Mouse (Mus musculus): ENCODE results near the gene Arl6ip1.

The Arl6ip1 gene

DNA sequence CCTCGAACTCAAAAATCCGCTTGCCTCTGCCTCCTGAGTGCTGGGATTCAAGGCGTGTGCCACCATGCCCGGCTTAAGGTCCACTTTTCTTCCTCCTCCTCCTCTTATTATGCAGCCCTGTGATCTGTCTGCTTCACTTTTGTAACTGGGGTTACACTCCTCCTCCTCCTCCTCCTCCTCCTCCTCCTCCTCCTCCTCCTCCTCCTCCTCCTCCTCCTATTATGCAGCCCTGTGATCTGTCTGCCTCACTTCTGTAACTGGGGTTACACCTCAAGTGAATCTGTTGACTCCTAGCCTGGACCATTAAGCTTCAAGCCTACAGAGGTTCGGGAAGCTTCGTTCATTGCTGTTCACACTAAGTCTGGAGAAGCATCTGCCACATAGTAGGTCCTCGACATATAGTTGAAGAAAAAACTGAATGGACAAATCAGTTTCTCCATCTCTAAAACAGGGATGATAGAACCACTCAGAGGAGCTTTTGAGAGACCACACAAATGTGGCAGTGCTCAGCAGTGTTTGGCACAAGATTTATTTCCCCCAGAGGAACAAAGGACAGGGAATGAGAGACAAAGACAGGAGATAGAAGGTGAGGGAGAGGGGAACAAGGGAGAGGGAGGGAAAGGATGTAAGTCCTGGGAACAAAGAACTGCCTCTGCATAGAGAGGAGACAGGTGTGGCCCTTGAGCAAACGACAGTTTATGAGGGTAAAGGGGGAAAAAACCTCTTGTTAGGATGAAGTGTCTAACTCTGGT lies 12.5 kb downstream of the Arl6ip1 start:
- no peak for DNase-seq (ENCODE audit: low read depth, low spot score)

DNA sequence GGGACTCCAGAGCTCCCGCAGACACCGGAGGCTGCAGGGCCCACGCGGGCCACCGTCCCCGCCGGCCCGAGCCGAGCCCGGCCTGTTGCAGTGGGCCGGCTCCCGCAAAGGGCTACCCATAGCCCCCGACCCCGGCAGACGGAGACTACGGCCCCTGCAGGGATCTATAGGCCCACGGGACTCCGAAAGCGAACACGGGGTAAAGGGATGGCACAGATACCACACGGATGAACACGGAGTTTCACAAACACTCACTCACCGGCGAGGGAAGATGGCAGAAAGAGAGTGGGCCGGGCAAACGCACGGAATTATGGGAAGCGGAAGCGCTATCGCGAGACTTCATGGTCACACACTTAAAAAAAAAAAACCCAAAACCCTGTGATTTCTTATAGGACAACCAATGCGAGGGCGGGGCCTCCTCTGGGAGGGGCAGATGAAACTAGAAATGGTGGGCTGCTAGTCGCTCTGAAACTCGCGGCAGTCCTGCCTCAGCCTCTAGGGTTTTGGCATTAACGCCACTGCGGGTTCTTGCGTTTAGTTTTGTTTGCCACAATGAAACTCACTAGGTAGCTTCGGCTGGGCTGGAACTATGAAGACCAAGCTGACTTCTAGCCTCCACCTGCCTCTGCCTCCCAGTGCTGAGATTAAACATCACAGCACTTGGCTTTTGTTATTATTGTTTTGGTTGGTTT lies 13.4 kb downstream of the Arl6ip1 start, which contains the start of gene Rps15a:
Gene Rps15a (minus strand): TSS at position 312 of the 692 bp plus-strand sequence.
- peak; percentile 85 for DNase-seq (ENCODE audit: low read depth, low spot score)

DNA sequence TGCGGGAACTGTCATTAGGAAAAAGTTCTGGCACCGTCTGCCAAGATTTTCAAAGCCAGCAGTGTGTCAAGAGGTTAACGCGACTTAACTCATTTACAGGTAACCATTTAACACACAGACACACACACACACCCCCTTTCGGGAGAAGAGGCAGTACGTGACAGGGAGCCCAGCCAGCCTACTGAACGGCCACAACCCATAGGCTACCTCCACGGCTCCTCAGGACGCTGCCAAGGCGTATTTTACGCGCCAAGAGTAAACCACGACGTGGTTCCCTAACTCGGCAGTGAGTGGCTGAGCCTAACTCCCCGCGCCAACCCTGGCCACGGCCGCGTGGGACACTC lies 14.0 kb downstream of the Arl6ip1 start:
- no peak for DNase-seq (ENCODE audit: low read depth, low spot score)

DNA sequence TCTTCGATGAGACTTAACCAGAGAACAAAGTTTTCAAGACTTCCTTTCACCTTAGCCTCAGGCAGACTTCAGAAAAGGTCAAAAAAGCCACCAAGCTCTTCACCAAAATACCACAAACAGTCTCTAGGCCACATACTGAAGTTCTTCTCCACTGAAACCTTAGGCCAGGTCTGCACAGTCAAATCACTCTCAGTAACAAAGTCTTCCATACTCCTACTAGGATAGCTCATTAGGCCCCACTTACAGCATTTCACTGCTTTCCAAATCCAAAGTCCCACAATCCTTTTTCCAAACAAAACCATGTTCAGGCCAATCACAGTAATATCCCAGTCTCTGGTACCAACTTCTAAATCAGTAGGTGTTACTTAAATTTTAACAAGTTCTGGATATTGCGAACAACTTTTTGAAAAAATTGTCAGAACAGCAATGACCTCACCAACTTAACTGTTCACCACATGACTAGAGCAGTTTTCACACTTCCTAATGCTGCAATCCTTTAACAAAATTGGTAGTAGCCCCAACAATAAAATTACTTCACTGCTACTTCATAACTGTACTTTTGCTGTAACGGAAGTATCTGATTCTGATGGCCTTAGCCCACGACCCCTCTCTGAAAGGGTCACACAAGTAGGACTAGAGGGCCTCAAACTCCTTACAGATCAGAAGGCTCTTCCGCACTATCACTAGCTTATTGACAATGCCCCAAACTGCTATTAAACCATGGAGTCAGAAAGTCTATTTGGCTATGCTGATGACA lies 15.7 kb downstream of the Arl6ip1 start:
- DNase-seq (ENCODE audit: low read depth, low spot score): no peak

DNA sequence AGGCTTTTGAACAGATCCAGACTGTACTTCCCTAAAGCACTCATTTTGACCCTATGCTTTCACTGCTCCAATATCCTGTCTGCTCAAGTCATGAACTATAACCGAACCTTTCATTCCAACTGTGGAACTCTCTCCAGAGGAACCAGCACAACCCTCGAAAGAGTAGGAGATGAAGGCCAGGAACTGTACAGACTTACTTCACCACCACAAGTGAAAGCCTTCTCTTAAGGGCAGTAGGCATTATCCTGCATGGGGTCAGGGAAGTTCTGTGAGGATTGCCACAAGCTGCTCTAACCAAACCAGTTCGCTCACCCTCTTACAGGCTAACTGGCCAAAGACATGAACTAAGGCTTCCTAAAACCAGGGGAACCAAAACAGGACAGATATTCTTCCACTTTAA lies 18.3 kb downstream of the Arl6ip1 start:
- no peak for DNase-seq (ENCODE audit: low read depth, low spot score)

DNA sequence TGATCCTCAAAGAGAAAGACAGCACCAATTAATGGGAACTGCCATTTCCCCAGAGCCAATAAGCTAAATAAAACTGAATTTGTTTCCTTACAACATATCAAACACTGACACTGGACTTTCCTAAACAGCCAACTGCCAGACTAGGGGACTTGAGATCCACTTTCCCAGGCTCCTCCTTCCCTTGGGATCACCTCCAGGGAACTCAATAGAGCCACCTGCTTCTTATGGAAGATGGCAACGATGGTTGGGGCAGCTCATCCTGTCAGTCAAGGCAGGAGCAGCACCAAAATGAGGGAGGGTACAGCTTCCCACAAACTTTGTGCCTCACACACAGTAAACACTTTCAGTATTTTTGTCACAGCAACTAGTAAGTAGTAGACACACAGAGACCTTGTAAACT lies 21.8 kb downstream of the Arl6ip1 start:
- no peak for DNase-seq (ENCODE audit: low read depth, low spot score)

DNA sequence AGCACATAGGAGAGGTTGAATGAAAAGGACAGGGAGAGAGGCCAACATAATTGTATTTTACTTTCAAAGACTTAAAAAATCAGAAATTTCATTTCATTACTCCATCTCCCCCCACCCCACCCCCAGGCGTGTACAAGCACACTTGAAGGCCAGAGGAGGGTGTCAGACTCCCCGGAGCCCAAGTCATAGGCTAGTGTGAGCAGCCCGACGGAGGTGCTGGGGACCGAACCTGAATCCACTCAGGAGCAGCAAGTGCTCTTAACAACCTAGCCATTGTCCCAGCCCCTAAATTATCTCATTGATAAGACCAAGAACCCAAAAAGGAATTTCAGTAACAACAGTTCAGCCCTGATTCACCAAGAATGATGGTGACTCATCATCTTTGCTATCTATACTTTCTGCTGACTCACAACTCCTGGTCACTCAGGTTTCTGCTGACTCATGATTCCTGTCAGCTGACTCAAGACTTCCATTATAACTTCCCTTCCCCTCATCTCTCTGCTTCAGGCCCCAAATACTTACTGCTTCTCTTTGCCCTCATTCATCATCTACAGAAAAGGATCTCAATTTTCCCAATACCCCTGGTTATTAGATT lies 24.9 kb downstream of the Arl6ip1 start:
- no peak for DNase-seq (ENCODE audit: low read depth, low spot score)

DNA sequence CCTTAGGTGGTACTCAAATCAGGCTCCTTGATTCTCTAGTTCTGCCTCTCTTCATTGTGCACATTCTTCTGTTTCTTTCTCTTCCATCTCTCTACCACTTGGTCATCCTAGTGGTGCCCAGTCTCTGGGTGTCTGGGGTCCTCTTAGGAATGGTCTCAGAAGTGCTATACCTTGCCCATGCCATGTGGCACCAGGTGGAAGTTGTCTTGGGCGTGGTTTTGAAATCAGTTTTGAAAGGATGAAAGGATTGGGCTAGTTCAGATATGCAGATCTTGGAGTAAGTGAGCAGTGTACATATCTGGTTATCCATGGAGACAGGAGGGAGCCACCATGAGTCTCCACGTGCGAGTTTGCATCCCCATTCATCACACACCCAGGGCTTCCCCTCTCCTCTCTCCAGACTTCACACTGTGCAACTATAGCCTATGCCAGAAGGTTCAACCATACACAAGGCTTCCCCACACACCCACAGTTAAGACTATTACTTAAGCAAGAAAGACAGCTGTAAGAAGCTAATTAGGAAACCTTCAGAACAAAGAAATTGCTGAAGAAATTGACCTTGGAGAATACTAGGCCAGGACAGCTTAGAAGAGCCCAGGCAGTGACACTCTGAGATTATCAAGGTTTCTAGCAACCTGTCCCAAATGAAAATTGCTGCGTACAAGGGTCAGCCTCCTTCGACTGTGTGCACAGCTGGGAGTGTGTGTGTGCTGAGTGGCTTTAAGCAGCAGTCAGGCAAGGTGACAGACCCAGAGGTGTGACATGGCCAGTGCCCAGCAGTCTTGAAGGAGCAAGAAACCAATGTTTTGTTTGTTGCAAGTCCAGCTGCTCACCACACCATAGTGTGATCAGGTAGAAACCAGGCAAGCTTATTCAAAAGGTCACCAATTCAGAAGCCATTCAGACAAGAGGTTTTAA lies 25.7 kb downstream of the Arl6ip1 start:
- DNase-seq (ENCODE audit: low read depth, low spot score): no peak

DNA sequence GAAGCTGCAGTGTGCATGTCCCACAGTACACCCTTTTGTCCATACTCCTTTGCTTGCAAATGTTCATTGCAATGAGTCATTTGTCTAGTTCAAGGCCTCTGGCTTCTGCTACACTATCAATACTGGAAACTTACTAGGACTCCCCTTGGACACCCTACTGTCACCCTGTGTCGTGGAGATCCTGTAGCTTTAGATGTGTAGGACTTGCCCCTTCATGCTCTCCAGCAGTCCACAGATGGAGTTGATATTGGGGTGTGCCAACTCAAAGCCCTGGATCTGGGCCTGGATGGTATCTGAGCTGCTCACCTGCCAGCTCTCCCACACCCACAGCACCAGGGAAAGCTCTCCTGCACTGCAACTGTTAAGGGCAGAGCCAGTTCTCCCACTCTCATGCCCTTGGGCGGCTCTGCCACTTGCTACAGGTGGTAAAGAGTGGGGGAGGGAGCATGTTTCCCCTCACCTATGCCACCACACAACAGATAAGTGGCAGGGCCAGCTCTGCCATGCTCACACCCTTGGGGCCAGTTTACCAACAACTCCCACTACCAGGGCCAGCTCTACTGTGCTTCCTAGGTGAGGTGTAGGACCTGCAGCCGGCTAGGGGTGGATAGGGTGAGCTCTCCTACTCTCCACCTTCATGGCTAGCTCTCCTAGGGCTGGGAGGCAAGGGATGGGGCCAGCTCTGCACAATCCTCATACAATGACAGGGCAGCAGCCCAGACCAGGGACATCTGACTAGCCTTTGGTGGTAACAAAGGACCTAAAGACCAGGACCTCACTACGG lies 26.6 kb downstream of the Arl6ip1 start:
- DNase-seq (ENCODE audit: low read depth, low spot score): no peak

DNA sequence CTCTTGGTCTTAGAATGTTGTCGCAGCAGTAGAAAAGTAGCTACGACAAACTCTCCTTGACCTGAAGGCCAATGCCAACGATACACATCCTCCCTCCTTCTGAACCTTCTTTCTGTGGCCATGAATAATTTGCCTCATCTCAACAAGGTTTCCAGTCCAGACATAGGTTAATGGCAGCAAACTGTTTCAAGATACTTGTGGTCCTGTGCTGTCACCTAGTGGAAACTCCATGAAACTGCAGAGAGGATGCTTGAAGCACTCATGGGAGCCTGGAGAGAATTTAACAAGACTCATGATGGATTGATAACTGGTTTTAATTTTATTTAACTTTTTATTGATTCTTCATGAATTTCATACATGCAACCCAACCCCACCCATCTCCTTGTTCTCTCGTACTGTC lies 27.2 kb downstream of the Arl6ip1 start:
- peak; percentile 53 for DNase-seq (ENCODE audit: low read depth, low spot score)

DNA sequence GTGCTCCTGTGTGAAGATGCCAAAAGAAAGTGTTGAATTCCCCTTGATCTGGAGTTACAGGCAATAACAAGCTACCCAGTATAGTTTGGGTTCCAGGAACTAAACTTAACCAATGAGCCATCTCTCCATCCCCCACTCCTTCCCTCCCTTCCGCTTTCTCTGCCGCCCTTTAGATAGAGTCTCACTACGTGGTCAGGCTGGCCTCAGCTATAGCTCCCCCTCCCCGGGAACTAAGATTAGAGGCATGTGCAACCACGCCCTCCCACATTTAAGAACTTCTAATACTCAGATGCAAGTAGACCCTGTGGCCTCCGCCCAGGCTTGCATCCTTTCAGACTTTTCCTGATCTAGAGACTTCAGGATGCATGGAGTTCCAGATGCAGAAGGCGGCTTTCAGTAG lies 31.8 kb downstream of the Arl6ip1 start:
- DNase-seq (ENCODE audit: low read depth, low spot score): no peak

DNA sequence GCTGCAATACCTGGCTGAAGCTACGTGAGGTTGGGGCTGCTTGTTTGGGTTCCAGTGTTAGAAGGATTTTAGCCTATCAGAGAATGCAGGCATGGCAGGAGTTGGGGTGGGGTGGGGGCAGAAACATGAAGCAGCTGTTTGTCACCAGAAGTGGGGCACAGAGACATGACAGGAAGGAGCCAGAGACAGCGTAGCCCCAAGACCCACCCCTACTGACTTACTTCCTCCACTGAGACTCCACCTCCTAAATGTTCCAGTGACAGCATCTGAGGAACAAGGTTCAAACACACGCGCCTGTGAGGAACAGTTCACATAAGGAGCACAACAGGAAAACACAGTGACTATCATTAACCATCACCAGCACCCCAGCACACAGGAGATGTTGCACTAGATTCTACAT lies 49.5 kb downstream of the Arl6ip1 start:
- DNase-seq (ENCODE audit: low read depth, low spot score): no peak

DNA sequence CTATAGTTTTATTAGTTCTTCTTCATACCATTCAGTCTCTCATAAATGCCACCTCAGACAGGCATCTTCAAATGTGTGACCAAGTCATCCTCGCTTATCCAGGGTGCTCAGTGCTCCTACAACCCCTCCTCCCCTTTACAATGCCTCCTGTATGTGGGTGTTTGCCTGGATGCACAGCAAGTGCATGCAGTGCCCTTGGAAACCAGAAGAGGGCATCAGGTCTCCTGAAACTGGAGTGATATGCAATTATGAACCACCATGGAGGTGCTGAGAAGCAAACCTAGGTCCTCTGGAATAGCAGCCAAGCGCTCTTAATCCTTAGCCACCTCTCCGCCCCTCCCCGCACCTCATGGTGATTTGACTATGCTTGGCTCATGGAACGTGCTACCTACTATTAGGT lies 50.4 kb downstream of the Arl6ip1 start:
- DNase-seq (ENCODE audit: low read depth, low spot score): no peak

All from retina, adult 2 months (tissue).